11 mouse cellular contexts compared by ENCODE assay signal in genomic region chr9:29393136-29393535, GRCm38 (mm10).
"Had no signal": no experiment of that assay in that cellular context is flagged by ENCODE, and none has a peak within 500 bp of the region (broad histone marks: within the 10 kb centered on the region; RNA-seq: fewer than 3 reads in every experiment).

No protein-coding gene starts in this region.

- H3K27ac ChIP-seq: kidney, embryonic 15.5 days; limb, embryonic 13.5 days; liver, embryonic 14.5 days; midbrain, embryonic 13.5 days had no signal

- DNase-seq: kidney, postnatal 14 days; layer of hippocampus, postnatal 36 days; left cerebral cortex, postnatal 4 days; lung, adult 18-20 months; right cerebral cortex, adult 18-20 months; thymus, adult 18-20 months; thymus, postnatal 14 days had no signal

- H3K27me3 ChIP-seq: kidney, embryonic 15.5 days; midbrain, embryonic 13.5 days had no signal

- H3K4me1 ChIP-seq: kidney, embryonic 15.5 days; limb, embryonic 13.5 days had no signal

- H3K4me3 ChIP-seq: kidney, embryonic 15.5 days; limb, embryonic 13.5 days; midbrain, embryonic 13.5 days had no signal
